Mouse (Mus musculus): ENCODE results near the gene Rab4a.

DNA sequence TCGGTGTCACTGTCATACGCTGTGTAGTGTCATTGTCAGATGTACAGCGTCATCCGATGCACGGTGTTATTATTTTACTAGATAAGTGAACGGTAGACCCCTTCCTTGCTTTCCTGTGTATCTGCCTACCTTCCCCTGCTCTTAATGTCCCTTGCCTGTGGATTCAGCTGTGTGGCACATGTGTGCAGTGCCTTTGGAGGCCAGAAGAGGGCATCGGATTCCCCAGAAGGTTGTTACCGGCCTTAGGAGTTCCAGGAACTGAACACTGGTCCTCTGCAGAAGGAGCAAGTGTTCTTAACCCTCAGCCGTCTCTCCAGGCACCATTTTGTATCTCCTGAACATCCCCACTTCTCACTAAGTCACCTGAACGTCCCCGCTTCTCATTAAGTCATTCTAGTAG lies 12.0 kb downstream of the Rab4a start:
- TF ChIP-seq CTCF (IDR thresholded peaks at IDR 0.05) (peak; percentile 27; the same call in 1 of the 2 replicates), EP300 (IDR thresholded peaks at IDR 0.05) (no peak)

Data from lung, postnatal 0 days (tissue).